ENCODE assay signal across 17 mouse cellular contexts in genomic region chr6:114042836-114043235, GRCm38 (mm10). TPM values are rescaled to one million over a fixed set of nuclear protein-coding genes. Genes with fewer than 3 reads are reported as not detected.
A peak's percentile ranks its signal among the peaks of the same experiment; 100 is the strongest.
DNase-seq lines count a peak whose midpoint lies in the region; TF ChIP-seq lines count a peak whose summit lies in the region.
"Had no signal": no experiment of that assay in that cellular context is flagged by ENCODE, and none has a peak within 500 bp of the region (broad histone marks: within the 10 kb centered on the region; RNA-seq: fewer than 3 reads in every experiment).

No protein-coding gene starts in this region.

- TF ChIP-seq CTCF in layer of hippocampus, adult 2 months (conservative IDR thresholded peaks at IDR 0.05) = no peak

- H3K4me3 ChIP-seq in layer of hippocampus, adult 2 months = no peak overlapping the region
- H3K4me3 ChIP-seq: erythroblast, embryonic 14.5 days; heart, adult 2 months had no signal

- 0 out of 2 replicates have a peak overlapping the region, but pooled peaks have one; percentile 81 for H3K27ac ChIP-seq in layer of hippocampus, adult 2 months
- H3K27ac ChIP-seq: embryonic facial prominence, embryonic 10.5 days; embryonic facial prominence, embryonic 13.5 days; forebrain, embryonic 12.5 days; heart, adult 2 months; heart, embryonic 15.5 days; hindbrain, embryonic 15.5 days had no signal

- DNase-seq in cerebellum, adult 9-11 months = peak; percentile 53
- DNase-seq in cerebellum, postnatal 14 days = no peak
- DNase-seq in layer of hippocampus, adult 2 months (ENCODE audit: low spot score in 2 of 2) = no peak
- no peak for DNase-seq in layer of hippocampus, adult 11-12 months (ENCODE audit: low spot score)
- peak; percentile 10 for DNase-seq in right cerebral cortex, postnatal 25 days
- DNase-seq in right cerebral cortex, postnatal 4 days = no peak
- DNase-seq: gastrocnemius, postnatal 10 days; gastrocnemius, postnatal 36 days; heart, adult 2 months; heart, postnatal 10 days; heart, postnatal 36 days had no signal

RNA-seq across cellular contexts. Expression of gene Atp2b2, which starts 0.4 kb away (rescaled TPM):
- 100 to 1,000 TPM; 330 to 337 TPM for total RNA-seq in layer of hippocampus, adult 2 months (2021)

Comparison
In these comparisons a context has a peak if more than half of its experiments do, and no peak if none do; other contexts are left out.
1. DNase-seq: peak in cerebellum, adult 9-11 months (single experiment) and right cerebral cortex, postnatal 25 days (single experiment); none in cerebellum, postnatal 14 days (0 of 2), layer of hippocampus, adult 2 months (0 of 2), layer of hippocampus, adult 11-12 months (single experiment) and right cerebral cortex, postnatal 4 days (single experiment).